Mouse (Mus musculus) left cerebral cortex, postnatal 14 days (tissue): ENCODE measurements around the gene Gdf15. TPM values are rescaled to one million over a fixed set of nuclear protein-coding genes. Genes with fewer than 3 reads are reported as not detected.
A peak's percentile ranks its signal among the peaks of the same experiment; 100 is the strongest.

ENCODE experiments used
- DNase-seq, 2 experiments: peaks; one replicate each; pipeline ENCODE4 v3.0.0; 2021 to 2022; ENCODE audit warnings: low spot score in 2 of 2, mixed read lengths in 1 of 2
- intact Hi-C: fragments of 180-260 bp; cut with DNase I; formaldehyde crosslinking; loops from one replicate; pipeline ENCODE4 v1.15.1; 2025
- total RNA-seq, 2 experiments: library from RNA; stranded (reverse); gene quantifications; 2 replicates each; pipeline ENCODE4 v1.2.3; 2021

The Gdf15 gene
- total RNA-seq, 2 experiments from 2014 or later, result not detected

GRCm38 (mm10) chr8:70634066-70634465 is 1.8 kb upstream of the Gdf15 start:
- intact Hi-C loops, result no loop called here
- no peak for DNase-seq

GRCm38 (mm10) chr8:70631436-70631835 is 820 bp downstream of the Gdf15 start:
- intact Hi-C loops, result no loop called here

GRCm38 (mm10) chr8:70630532-70631381 is 1.5 kb downstream of the Gdf15 start:
- intact Hi-C loops, result no loop called here
- no peak for DNase-seq

More at GRCm38 (mm10) chr8:70631436-70631835, 820 bp downstream of the Gdf15 start:
- no peak for DNase-seq

GRCm38 (mm10) chr8:70629574-70630531 is 2.4 kb downstream of the Gdf15 start:
- peak; percentile 86 to 90 for DNase-seq
- intact Hi-C loops, result loop anchor here (1.0 to 5.0 kb wide), 2 partner anchors 20 to 42 kb away; partner anchors contain the start of gene Lsm4

- intact Hi-C loops, result loop anchor here (1.0 to 5.0 kb wide), 2 partner anchors 19 to 43 kb away; partner anchors contain the start of gene Lsm4
These were observed 3.2 kb downstream of the Gdf15 start for GRCm38 (mm10) chr8:70628986-70629490.

GRCm38 (mm10) chr8:70627041-70627440 is 5.2 kb downstream of the Gdf15 start:
- intact Hi-C loops, result loop anchor here (5.0 kb wide), 1 partner anchor 45 kb away; the partner anchor contains the start of gene Lsm4
- no peak for DNase-seq

More at GRCm38 (mm10) chr8:70628986-70629490, 3.2 kb downstream of the Gdf15 start:
- DNase-seq, result no peak

- no peak for DNase-seq
- intact Hi-C loops, result loop anchor here (5.0 kb wide), 1 partner anchor 47 kb away; the partner anchor contains the start of gene Lsm4
These were observed 7.2 kb downstream of the Gdf15 start for GRCm38 (mm10) chr8:70625104-70625503.

GRCm38 (mm10) chr8:70622220-70622619 is 10.0 kb downstream of the Gdf15 start:
- no peak for DNase-seq
- intact Hi-C loops, result no loop called here

GRCm38 (mm10) chr8:70618888-70619334 is 13.3 kb downstream of the Gdf15 start:
- DNase-seq, result no peak
- intact Hi-C loops, result no loop called here

- no peak for DNase-seq
- intact Hi-C loops, result no loop called here
These were observed 14.3 kb downstream of the Gdf15 start for GRCm38 (mm10) chr8:70617985-70618384.

- DNase-seq, result no peak
- intact Hi-C loops, result no loop called here
These were observed 15.6 kb downstream of the Gdf15 start for GRCm38 (mm10) chr8:70616645-70617044.

- DNase-seq, result no peak
- intact Hi-C loops, result no loop called here
These were observed 16.4 kb downstream of the Gdf15 start, which contains the start of gene Lrrc25 for GRCm38 (mm10) chr8:70615894-70616293. Gene Lrrc25 (plus strand): TSS chr8:70616155.

- intact Hi-C loops, result no loop called here
- DNase-seq, result no peak
These were observed 17.0 kb downstream of the Gdf15 start for GRCm38 (mm10) chr8:70615281-70615680.

GRCm38 (mm10) chr8:70614469-70614868 is 17.8 kb downstream of the Gdf15 start:
- no peak for DNase-seq
- intact Hi-C loops, result loop anchor here (5.0 kb wide), 1 partner anchor 43 kb away; no protein-coding TSS in a partner anchor

- no peak for DNase-seq
- intact Hi-C loops, result loop anchor here (5.0 kb wide), 1 partner anchor 44 kb away; no protein-coding TSS in a partner anchor
These were observed 18.5 kb downstream of the Gdf15 start for GRCm38 (mm10) chr8:70613763-70614162.

GRCm38 (mm10) chr8:70611849-70612248 is 20.4 kb downstream of the Gdf15 start:
- intact Hi-C loops, result loop anchor here (5.0 kb wide), 1 partner anchor 45 kb away; no protein-coding TSS in a partner anchor
- DNase-seq, result peak; percentile 86 to 90

- intact Hi-C loops, result loop anchor here (1.0 to 5.0 kb wide), 2 partner anchors 18 to 46 kb away; no protein-coding TSS in a partner anchor
- DNase-seq, result peak in 1 of 2 experiments; percentile 82
These were observed 21.2 kb downstream of the Gdf15 start for GRCm38 (mm10) chr8:70610796-70611771.
